Mouse (Mus musculus) megakaryocyte, adult 5-6 weeks (primary cell): ENCODE data around the gene Zbtb8os. TPM values are rescaled to one million over a fixed set of nuclear protein-coding genes. Genes with fewer than 3 reads are reported as not detected.
A peak's percentile ranks its signal among the peaks of the same experiment; 100 is the strongest.

Experiments
- ATAC-seq: 2 replicates; pipeline ENCODE4 v1.8.0; 2016; ENCODE audit warnings: mild to moderate bottlenecking, inconsistent platforms; ENCODE audit not compliant: poor library complexity, severe bottlenecking
- total RNA-seq, 2 experiments: library from RNA; stranded (forward) in 1 of 2; stranded (reverse) in 1 of 2; fragments of 153-499, 151-499 nt in 1 of 2; fragments of 221-1000, 200-1000 nt in 1 of 2; gene quantifications; 2 replicates each; pipeline versions ENCODE4 v1.2.3 to v1.2.4; 2015 to 2017

Gene Zbtb8os
- total RNA-seq (2015) (60.9 and 69.8 TPM in 2 replicates), total RNA-seq (2017) (79.7 and 84.8 TPM in 2 replicates)

DNA sequence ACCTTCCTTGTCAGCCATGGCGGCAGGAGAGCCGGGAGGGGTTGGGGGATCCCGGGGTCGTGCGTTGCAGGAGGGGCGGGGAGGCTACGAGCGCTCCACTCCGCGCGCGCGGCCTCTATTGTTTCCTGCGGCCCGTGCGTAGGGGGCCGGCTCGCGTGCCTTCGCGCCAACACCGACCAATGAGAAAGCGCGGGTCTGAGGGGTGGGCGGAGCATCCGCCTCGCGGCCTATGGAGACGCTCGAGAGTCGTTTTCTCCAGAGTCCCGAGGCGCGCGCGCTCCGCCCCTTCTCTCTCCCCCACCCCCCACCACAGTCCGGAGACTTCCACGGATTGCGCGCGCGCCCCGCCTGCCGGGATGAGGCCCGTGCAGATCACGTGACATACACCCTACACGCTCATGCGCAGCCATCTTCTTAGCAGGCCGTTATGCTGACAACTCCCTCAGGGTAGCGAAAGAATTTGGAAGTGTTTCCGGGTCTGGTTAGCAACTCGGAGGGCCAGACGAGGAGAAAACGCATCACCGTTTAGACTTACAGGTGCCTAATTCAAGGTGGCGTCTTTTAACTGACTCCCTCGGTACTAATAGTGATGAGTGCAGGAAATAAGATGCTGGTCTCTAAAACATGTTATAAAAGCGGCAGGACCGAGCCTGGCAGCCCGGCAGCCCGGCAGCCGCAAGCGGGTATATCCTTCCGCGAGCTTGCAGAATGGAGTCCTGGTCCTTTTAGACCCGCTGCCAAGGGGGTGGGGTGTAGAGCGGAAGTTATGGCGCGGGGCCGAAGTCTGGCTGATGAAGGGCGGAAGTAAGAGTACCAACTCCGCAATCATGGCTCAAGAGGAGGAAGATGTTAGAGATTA is at the start of gene Zbtb8os, which contains the start of gene Rbbp4:
Zbtb8os (plus strand) TSS at position 480 of the 859 bp plus-strand sequence.
Rbbp4 (minus strand) TSS at position 155 of the 859 bp plus-strand sequence.
- ATAC-seq = peak; percentile 92

GRCm38 (mm10) chr4:129286001-129286682 is 49.4 kb upstream of the Zbtb8os start:
- no peak for ATAC-seq

DNA sequence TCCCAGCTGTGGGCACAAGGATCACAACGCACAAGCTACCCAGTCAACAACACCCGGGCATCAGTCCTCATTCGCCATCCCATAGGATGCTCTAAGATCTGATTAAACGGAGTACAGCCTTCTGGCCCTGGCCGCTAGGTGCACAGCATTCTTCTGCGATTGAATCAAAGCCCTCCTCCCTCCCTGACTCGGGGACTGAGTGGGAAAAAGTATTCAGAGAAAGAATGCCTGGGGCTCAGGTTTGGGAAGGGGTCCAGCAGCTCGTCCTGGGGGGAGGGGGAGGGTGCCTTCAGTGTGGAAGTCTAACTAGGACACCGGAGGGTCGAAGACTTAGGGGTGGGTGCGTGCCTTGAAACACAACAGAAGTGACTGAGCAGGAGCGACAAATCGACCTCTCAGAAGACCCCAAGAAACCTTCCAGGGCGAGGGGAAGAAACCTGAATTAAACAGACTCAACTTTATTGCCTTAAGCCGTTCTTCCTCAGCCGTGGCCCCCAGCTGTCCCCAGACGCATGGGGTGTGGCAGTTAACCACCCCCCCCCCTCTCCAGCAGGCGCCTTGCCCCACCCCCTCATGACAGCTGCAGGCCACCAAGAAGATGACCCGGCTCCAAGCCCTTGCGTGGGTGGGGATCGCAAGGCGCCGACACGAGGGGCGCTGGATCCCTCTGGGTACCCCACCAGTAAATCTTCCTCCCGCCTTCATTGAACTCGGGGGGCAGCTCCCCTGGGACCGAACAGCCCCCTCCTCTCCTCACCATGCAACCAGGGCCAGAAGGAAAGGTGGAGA is 48.6 kb upstream of the Zbtb8os start:
- ATAC-seq = no peak

DNA sequence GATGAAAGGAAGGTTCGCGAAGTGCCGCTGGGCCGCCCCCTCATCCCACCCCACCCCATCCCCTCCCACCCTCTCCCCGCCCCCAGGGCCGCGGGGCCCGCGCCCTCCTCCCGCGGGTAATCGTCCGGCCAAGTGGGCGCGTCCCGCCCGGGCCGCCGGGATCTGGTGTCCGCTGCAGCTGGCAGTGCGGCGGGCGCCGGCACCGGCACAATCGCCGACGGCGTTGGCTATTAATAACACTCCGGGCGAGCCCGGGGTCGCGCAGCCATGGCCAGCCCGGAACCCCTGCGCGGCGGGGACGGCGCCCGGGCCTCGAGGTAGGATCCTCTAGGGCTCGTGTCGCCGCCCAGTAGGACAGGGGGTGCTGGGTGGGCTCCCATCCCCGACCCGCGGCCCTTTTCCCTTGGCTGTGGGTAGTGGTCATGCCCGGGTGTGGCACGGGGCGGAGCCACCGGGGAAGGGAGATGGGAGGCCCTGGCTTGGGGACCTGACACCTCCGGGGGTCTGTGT is 48.0 kb upstream of the Zbtb8os start, which contains the start of gene Sync:
Sync (plus strand) TSS at position 146 of the 510 bp plus-strand sequence.
- ATAC-seq = no peak

DNA sequence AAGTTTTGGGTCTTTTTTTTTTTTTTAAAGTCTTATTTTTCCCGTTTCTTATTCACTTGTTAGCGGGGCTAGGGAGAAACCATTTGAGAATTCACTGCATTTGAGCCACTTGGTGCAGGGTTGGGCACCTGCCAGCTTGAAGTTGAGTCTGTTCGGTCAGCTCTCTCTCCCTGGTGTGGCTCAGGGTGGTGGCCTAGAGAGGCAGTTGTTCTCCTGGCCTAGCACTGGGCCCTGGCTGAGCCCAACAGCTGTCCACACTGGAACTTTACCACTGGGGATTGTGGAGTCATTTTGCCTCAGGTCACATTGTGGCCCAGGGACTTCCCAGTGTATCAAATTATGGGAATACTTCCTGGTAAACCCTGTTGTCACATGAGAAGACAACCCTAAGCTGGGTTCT is 47.4 kb upstream of the Zbtb8os start:
- no peak for ATAC-seq

DNA sequence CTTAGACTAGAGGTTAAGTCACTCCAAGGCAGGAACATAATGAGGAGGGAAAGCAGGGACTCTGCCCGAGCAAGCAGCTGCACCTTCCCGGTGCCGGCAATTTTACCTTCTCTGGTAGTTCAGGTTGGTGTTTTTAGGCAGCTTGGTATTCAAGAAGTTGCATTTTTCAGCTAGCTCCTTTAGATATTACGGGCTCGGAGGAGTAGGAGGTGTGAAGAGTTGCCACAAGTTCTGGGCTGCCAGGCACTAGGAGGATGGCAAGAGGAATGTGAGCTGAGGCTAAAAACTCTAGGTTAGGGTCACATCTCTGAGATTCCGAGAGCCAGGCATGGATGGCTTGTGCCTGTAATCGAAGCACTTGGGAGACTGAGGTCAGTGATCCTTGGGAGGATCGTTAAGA is 45.8 kb upstream of the Zbtb8os start:
- no peak for ATAC-seq

DNA sequence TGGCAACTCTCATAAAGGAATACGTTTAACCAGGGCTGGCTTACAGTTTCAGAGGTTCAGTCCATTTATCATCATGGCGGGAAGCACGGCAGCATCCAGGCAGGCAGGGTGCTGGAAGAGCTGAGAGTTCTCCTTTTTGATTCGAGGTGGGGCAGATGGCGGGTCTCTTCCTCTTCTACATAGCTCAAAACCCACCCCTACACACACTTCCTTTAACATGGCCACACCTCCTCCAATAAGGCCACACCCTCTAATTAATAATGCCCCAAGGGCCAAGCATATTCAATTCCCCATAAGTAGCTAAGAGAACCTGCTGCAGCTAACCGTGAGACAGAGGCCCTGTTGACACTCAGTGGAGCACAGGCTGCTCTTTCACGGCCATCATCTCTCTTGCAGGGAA is 42.7 kb upstream of the Zbtb8os start:
- ATAC-seq = 0 out of 2 replicates have a peak, but pooled peaks have one; percentile 45

DNA sequence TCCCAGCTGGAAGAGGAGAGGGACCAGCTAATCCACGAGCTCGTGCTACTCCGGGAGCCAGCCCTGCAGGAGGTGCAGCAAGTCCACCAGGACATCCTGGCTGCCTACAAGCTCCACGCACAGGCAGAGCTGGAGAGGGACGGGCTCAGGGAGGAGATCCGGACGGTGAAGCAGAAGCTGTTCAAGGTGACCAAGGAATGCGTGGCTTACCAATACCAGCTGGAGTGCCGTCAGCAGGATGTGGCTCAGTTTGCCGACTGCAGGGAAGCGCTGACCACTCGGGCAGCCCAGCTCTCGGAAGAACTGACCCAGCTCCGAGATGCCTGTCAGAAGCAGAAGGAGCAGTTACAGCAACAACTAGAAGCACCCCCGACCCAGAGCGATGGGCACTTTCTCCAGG is 41.8 kb upstream of the Zbtb8os start:
- no peak for ATAC-seq

GRCm38 (mm10) chr4:129295188-129295587 is 40.3 kb upstream of the Zbtb8os start:
- ATAC-seq = no peak

- ATAC-seq = no peak
Observed at GRCm38 (mm10) chr4:129296066-129296465, 39.4 kb upstream of the Zbtb8os start.

- ATAC-seq = no peak
Observed at GRCm38 (mm10) chr4:129297724-129298123, 37.8 kb upstream of the Zbtb8os start.

- no peak for ATAC-seq
Observed at GRCm38 (mm10) chr4:129299121-129299520, 36.4 kb upstream of the Zbtb8os start.

GRCm38 (mm10) chr4:129303401-129303800 is 32.1 kb upstream of the Zbtb8os start:
- ATAC-seq = no peak

DNA sequence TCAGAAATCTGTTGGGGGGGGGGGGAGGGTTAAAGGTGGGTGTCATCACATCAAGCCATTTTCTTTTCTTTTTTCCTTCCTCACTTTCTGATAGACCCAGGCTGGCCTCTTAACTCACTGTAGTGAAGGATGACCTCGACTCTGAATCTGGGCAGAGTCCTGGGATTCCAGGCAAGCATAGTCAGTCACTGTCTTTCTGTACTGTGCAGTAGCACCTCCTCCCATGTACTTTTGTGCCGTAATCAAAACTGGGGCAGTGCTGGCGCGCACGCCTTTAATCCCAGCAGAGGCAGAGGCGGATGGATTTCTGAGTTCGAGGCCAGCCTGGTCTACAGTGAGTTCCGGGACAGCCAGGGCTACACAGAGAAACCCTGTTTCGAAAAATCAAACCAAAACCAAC is 31.7 kb upstream of the Zbtb8os start:
- ATAC-seq = no peak

DNA sequence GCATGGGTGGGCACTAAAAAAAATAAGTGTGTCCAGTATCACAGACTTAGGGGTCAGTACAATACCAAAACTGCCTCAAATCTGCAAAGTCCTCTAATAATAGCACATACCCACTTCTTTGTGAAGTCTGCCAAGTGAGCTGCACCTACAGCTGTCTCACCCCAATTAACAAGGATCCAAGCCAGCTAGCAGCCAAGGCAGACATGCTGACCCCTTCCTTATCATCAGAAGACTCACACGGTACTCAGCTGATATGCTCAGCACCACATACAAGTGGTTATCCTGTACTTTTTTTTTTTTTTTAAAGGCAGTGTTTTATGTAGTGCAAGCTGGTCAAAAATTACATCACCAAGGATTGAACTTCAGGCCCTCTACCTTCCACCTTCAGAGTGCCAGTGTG is 31.2 kb upstream of the Zbtb8os start:
- no peak for ATAC-seq

GRCm38 (mm10) chr4:129307936-129308335 is 27.6 kb upstream of the Zbtb8os start:
- ATAC-seq = no peak

DNA sequence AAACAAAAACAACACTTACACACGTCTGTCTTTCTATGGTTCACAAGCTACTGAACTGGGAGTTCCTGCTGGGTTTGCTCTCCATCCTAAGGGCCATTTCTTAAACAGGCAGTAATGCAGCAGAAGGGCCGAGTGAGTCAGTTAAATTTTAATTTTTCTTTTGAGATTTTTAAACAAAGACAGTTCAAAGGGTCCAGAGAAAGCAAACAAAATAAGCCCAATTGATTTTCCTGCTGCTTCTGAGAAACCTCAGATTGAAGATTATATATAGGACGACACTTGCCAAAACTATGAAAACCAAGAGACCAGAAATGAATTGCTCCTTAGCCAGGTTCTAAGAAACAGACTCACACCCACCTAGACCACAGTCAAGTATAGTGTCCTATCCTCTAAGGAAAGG is 21.6 kb upstream of the Zbtb8os start:
- ATAC-seq = no peak

GRCm38 (mm10) chr4:129320876-129321275 is 14.6 kb upstream of the Zbtb8os start:
- ATAC-seq = no peak

DNA sequence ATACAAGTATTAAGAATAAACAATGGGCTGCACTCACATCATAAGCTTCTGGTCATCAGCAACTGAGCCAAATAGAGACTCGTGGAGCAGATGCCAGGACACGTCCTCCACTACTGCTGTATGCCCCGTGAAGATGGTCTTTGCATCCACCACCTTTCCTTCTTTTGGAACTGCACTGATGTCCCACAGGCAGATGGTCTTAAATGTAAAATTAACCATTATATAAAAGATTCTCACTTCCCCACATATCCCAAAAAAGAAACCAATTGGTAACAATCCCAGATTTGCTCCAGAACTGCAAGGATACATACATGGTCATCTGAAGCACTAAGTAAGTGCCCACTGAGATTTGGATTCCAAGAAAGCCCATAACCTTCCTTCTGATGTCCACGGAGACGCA is 13.5 kb upstream of the Zbtb8os start:
- ATAC-seq = no peak

- ATAC-seq = no peak
Observed at GRCm38 (mm10) chr4:129323491-129323890, 12.0 kb upstream of the Zbtb8os start.

- no peak for ATAC-seq
Observed at GRCm38 (mm10) chr4:129324756-129325155, 10.7 kb upstream of the Zbtb8os start.
